Mouse (Mus musculus): ENCODE measurements around the gene Chrnb1.

Gene Chrnb1

GRCm38 (mm10) chr11:69774961-69775360 lies 20.8 kb downstream of the Chrnb1 start:
- DNase-seq (ENCODE audit: low read depth), result no peak

- no peak for DNase-seq (ENCODE audit: low read depth)
Measured at GRCm38 (mm10) chr11:69767625-69767909, 28.2 kb downstream of the Chrnb1 start.

GRCm38 (mm10) chr11:69766872-69767624 lies 28.7 kb downstream of the Chrnb1 start:
- no peak for DNase-seq (ENCODE audit: low read depth)

GRCm38 (mm10) chr11:69766126-69766609 lies 29.6 kb downstream of the Chrnb1 start:
- DNase-seq (ENCODE audit: low read depth), result peak; percentile 90

GRCm38 (mm10) chr11:69765221-69766125 lies 30.3 kb downstream of the Chrnb1 start, which contains the start of gene Zbtb4:
Gene Zbtb4 (plus strand): TSS chr11:69765912.
- DNase-seq (ENCODE audit: low read depth), result peak; percentile 80

- DNase-seq (ENCODE audit: low read depth), result no peak
Measured at GRCm38 (mm10) chr11:69763551-69763950, 32.2 kb downstream of the Chrnb1 start.

- peak; percentile 45 for DNase-seq (ENCODE audit: low read depth)
Measured at GRCm38 (mm10) chr11:69761868-69762267, 33.9 kb downstream of the Chrnb1 start, which contains the start of gene Slc35g3. Gene Slc35g3 (minus strand): TSS chr11:69761968.

- no peak for DNase-seq (ENCODE audit: low read depth)
Measured at GRCm38 (mm10) chr11:69760901-69761200, 34.9 kb downstream of the Chrnb1 start.

GRCm38 (mm10) chr11:69760160-69760900 lies 35.4 kb downstream of the Chrnb1 start:
- DNase-seq (ENCODE audit: low read depth), result no peak

- peak; percentile 90 for DNase-seq (ENCODE audit: low read depth)
Measured at GRCm38 (mm10) chr11:69758971-69759721, 36.6 kb downstream of the Chrnb1 start.

GRCm38 (mm10) chr11:69758478-69758970 lies 37.2 kb downstream of the Chrnb1 start, which contains the start of gene Polr2a:
Gene Polr2a (minus strand): TSS chr11:69758637.
- peak; percentile 100 for DNase-seq (ENCODE audit: low read depth)

GRCm38 (mm10) chr11:69758090-69758456 lies 37.7 kb downstream of the Chrnb1 start:
- peak; percentile 98 for DNase-seq (ENCODE audit: low read depth)

- no peak for DNase-seq (ENCODE audit: low read depth)
Measured at GRCm38 (mm10) chr11:69757303-69758089, 38.2 kb downstream of the Chrnb1 start.

- DNase-seq (ENCODE audit: low read depth), result peak; percentile 85
Measured at GRCm38 (mm10) chr11:69754701-69755100, 41.0 kb downstream of the Chrnb1 start.

- DNase-seq (ENCODE audit: low read depth), result no peak
Measured at GRCm38 (mm10) chr11:69754233-69754632, 41.5 kb downstream of the Chrnb1 start.

- no peak for DNase-seq (ENCODE audit: low read depth)
Measured at GRCm38 (mm10) chr11:69752686-69753085, 43.1 kb downstream of the Chrnb1 start.

- DNase-seq (ENCODE audit: low read depth), result no peak
Measured at GRCm38 (mm10) chr11:69751635-69752034, 44.1 kb downstream of the Chrnb1 start.
